Mouse (Mus musculus): ENCODE results near the gene Nkx2-4. TPM values are rescaled to one million over a fixed set of nuclear protein-coding genes. Genes with fewer than 3 reads are reported as not detected.

Gene Nkx2-4
- polyA plus RNA-seq, 1 experiment from 2014 or later, result not detected

- no peak overlapping the region for H3K4me2 ChIP-seq
- H3K27ac ChIP-seq (replicated peaks), result no peak overlapping the region
- ATAC-seq (ENCODE audit: low FRiP score), result no peak
- H3K4me3 ChIP-seq (replicated peaks), result no peak overlapping the region
- H3K27me3 ChIP-seq (replicated peaks), result no peaks in the 10 kb centered on the region
- H3K36me3 ChIP-seq, result peaks cover 12% of the 10 kb centered on the region; the same call in 1 of the 2 replicates
- WGBS, result 11% methylated on average over 1 of the region's 1 CpGs
- H3K4me1 ChIP-seq, result peaks cover 2% of the 10 kb centered on the region; the same call in 1 of the 2 replicates
- H3K9me3 ChIP-seq (replicated peaks), result no peaks in the 10 kb centered on the region
- no peak overlapping the region for H3K9ac ChIP-seq (replicated peaks)
These were observed 16.2 kb downstream of the Nkx2-4 start for GRCm38 (mm10) chr2:147069077-147069476.

GRCm38 (mm10) chr2:147067480-147068246 is 17.6 kb downstream of the Nkx2-4 start:
- Histone ChIP-seq H3K4me2 (no peak overlapping the region), H3K27ac (replicated peaks) (no peak overlapping the region), H3K9me3 (replicated peaks) (no peaks in the 10 kb centered on the region), H3K4me1 (peaks cover 2% of the 10 kb centered on the region; the same call in 1 of the 2 replicates), H3K36me3 (peaks cover 15% of the 10 kb centered on the region), H3K4me3 (replicated peaks) (no peak overlapping the region), H3K27me3 (replicated peaks) (no peaks in the 10 kb centered on the region), H3K9ac (replicated peaks) (no peak overlapping the region)
- no peak for ATAC-seq (ENCODE audit: low FRiP score)
- WGBS, result 91% methylated on average over 1 of the region's 1 CpGs

- Histone ChIP-seq H3K9ac (replicated peaks) (no peak overlapping the region), H3K27ac (replicated peaks) (no peak overlapping the region), H3K27me3 (replicated peaks) (no peaks in the 10 kb centered on the region), H3K4me3 (replicated peaks) (no peak overlapping the region), H3K4me1 (no peaks in the 10 kb centered on the region), H3K4me2 (no peak overlapping the region), H3K36me3 (peaks cover 39% of the 10 kb centered on the region), H3K9me3 (replicated peaks) (no peaks in the 10 kb centered on the region)
- WGBS, result 92% methylated on average over 2 of the region's 2 CpGs
- no peak for ATAC-seq (ENCODE audit: low FRiP score)
These were observed 31.9 kb downstream of the Nkx2-4 start for GRCm38 (mm10) chr2:147053229-147053892.

DNA sequence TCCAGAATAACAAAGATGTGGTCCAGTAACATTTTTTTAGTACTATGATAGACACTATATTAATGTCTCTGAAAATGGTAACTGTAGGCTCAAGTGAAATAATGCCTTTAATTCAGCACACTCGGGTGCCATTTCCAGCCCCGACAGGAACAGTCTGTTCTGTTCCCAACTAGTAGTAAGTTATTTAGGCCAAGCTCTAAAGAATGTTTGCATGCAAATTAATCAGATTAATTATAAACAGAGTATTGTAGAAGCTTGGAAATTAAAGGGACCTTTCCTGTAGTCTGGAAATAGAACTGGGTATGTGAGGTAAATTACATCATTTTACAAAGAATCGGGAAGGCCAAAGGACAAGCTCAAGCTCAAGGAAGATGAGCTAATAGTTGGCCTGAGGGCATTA is 38.2 kb downstream of the Nkx2-4 start:
- H3K4me1 ChIP-seq, result no peaks in the 10 kb centered on the region
- H3K27ac ChIP-seq (replicated peaks), result no peak overlapping the region
- H3K27me3 ChIP-seq (replicated peaks), result no peaks in the 10 kb centered on the region
- no peak overlapping the region for H3K4me3 ChIP-seq (replicated peaks)
- no peaks in the 10 kb centered on the region for H3K9me3 ChIP-seq (replicated peaks)
- H3K36me3 ChIP-seq, result peaks cover 33% of the 10 kb centered on the region
- H3K9ac ChIP-seq (replicated peaks), result no peak overlapping the region
- no peak for ATAC-seq (ENCODE audit: low FRiP score)
- WGBS, result 85% methylated on average over 3 of the region's 3 CpGs
- H3K4me2 ChIP-seq, result no peak overlapping the region

DNA sequence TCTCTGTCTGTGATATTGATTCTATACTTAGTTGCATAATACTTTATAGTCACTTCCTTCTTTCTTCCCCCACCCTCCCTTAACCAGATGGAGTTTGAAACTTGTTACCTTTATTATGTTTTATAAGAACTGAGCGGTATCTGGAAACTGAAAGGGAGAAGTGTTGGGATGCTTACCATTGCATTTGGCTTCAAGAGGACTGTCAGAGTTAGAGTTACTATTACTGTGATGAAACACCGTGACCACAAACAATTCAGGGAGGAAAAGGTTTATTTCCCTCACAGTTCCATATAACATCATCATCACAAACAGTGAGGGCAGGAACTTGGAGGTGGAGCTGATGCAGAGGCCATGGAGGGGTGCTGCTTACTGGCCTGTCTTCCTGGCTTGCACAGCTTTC is 49.4 kb downstream of the Nkx2-4 start:
- Histone ChIP-seq H3K4me1 (no peaks in the 10 kb centered on the region), H3K36me3 (peaks cover 17% of the 10 kb centered on the region), H3K9ac (replicated peaks) (no peak overlapping the region), H3K27ac (replicated peaks) (no peak overlapping the region), H3K27me3 (replicated peaks) (no peaks in the 10 kb centered on the region), H3K9me3 (replicated peaks) (no peaks in the 10 kb centered on the region), H3K4me2 (no peak overlapping the region), H3K4me3 (replicated peaks) (no peak overlapping the region)
- ATAC-seq (ENCODE audit: low FRiP score), result no peak
- 90% methylated on average over 2 of the region's 2 CpGs for WGBS

Other genes starting within 250 kb of the Nkx2-4 start
- gene Kiz, start 229.6 kb downstream of the Nkx2-4 start, polyA plus RNA-seq (2015; fragmentation: Nextera tagmentation; extraction: Ambion mirVana), result 25.3 and 28.2 TPM in 2 replicates
- 60.1 and 67.7 TPM in 2 replicates for gene Xrn2, start 72.4 kb downstream of the Nkx2-4 start, polyA plus RNA-seq (2015; fragmentation: Nextera tagmentation; extraction: Ambion mirVana)
- 5.0 and 5.4 TPM in 2 replicates for gene Nkx2-2, start 108.8 kb upstream of the Nkx2-4 start, polyA plus RNA-seq (2015; fragmentation: Nextera tagmentation; extraction: Ambion mirVana)